In genomic region chr1:189099121-189099520, GRCm38 (mm10) we compare ENCODE assay signal across 31 mouse cellular contexts.
DNase-seq lines count a peak whose midpoint lies in the region; ATAC-seq and TF ChIP-seq lines count a peak whose summit lies in the region.
"Had no signal": no experiment of that assay in that cellular context is flagged by ENCODE, and none has a peak within 500 bp of the region (broad histone marks: within the 10 kb centered on the region; RNA-seq: fewer than 3 reads in every experiment).

No protein-coding gene starts in this region.

- no peaks in the 10 kb centered on the region for H3K4me1 ChIP-seq in intestine, embryonic 14.5 days (replicated peaks; ENCODE audit: control insufficient read depth, insufficient read depth, low read length)
- no peaks in the 10 kb centered on the region for H3K4me1 ChIP-seq in intestine, embryonic 15.5 days (replicated peaks)
- H3K4me1 ChIP-seq in kidney, adult 2 months (ENCODE audit: control insufficient read depth, insufficient read depth, low read length) = no peaks in the 10 kb centered on the region
- no peaks in the 10 kb centered on the region for H3K4me1 ChIP-seq in kidney, embryonic 15.5 days
- no peaks in the 10 kb centered on the region for H3K4me1 ChIP-seq in lung, postnatal 0 days (ENCODE audit: insufficient read depth, low read depth, low read length)
- H3K4me1 ChIP-seq: embryonic facial prominence, embryonic 13.5 days; forebrain, embryonic 12.5 days; forebrain, embryonic 15.5 days; heart, embryonic 10.5 days; heart, embryonic 13.5 days; hindbrain, embryonic 12.5 days; hindbrain, embryonic 15.5 days had no signal

- no peak for TF ChIP-seq CTCF in kidney, adult 2 months (conservative IDR thresholded peaks at IDR 0.05; ENCODE audit: insufficient read depth, insufficient read length, low read depth, low read length)
- 0 out of 2 replicates have a peak, but pooled peaks have one; percentile 9 for TF ChIP-seq CTCF in lung, postnatal 0 days (IDR thresholded peaks at IDR 0.05)

- no peak for TF ChIP-seq POLR2A in kidney, adult 2 months (IDR thresholded peaks at IDR 0.05; ENCODE audit: low read depth, low read length)

- no peaks in the 10 kb centered on the region for H3K9me3 ChIP-seq in intestine, embryonic 14.5 days (ENCODE audit: control insufficient read depth, low read length)
- H3K9me3 ChIP-seq in intestine, embryonic 15.5 days = no peaks in the 10 kb centered on the region
- H3K9me3 ChIP-seq in kidney, embryonic 15.5 days (replicated peaks) = no peaks in the 10 kb centered on the region
- no peaks in the 10 kb centered on the region for H3K9me3 ChIP-seq in lung, postnatal 0 days (ENCODE audit: low read length)
- H3K9me3 ChIP-seq: embryonic facial prominence, embryonic 10.5 days; embryonic facial prominence, embryonic 13.5 days; forebrain, embryonic 12.5 days; forebrain, embryonic 15.5 days; heart, embryonic 10.5 days; heart, embryonic 13.5 days; hindbrain, embryonic 12.5 days; hindbrain, embryonic 15.5 days had no signal

- no peak for TF ChIP-seq EP300 in lung, postnatal 0 days (IDR thresholded peaks at IDR 0.05)

- no peak overlapping the region for H3K4me3 ChIP-seq in intestine, embryonic 14.5 days (ENCODE audit: low read depth, low read length)
- H3K4me3 ChIP-seq in intestine, embryonic 15.5 days (replicated peaks) = no peak overlapping the region
- H3K4me3 ChIP-seq in kidney, adult 2 months (ENCODE audit: insufficient read depth, low read depth, low read length) = no peak overlapping the region
- no peak overlapping the region for H3K4me3 ChIP-seq in kidney, embryonic 15.5 days (replicated peaks)
- H3K4me3 ChIP-seq in lung, postnatal 0 days (ENCODE audit: low read depth, low read length) = no peak overlapping the region
- H3K4me3 ChIP-seq: embryonic facial prominence, embryonic 10.5 days; embryonic facial prominence, embryonic 13.5 days; erythroblast, embryonic 14.5 days; forebrain, embryonic 12.5 days; forebrain, embryonic 15.5 days; heart, embryonic 10.5 days; heart, embryonic 13.5 days; hindbrain, embryonic 12.5 days; hindbrain, embryonic 15.5 days had no signal

- no peaks in the 10 kb centered on the region for H3K36me3 ChIP-seq in intestine, embryonic 14.5 days (ENCODE audit: control insufficient read depth, insufficient read depth, low read length)
- no peaks in the 10 kb centered on the region for H3K36me3 ChIP-seq in intestine, embryonic 15.5 days
- no peaks in the 10 kb centered on the region for H3K36me3 ChIP-seq in kidney, adult 2 months (ENCODE audit: control insufficient read depth, insufficient read depth, low read length)
- no peaks in the 10 kb centered on the region for H3K36me3 ChIP-seq in kidney, embryonic 15.5 days
- no peaks in the 10 kb centered on the region for H3K36me3 ChIP-seq in lung, postnatal 0 days (ENCODE audit: insufficient read depth, low read length)
- H3K36me3 ChIP-seq: embryonic facial prominence, embryonic 10.5 days; embryonic facial prominence, embryonic 13.5 days; forebrain, embryonic 12.5 days; forebrain, embryonic 15.5 days; G1E; heart, embryonic 10.5 days; heart, embryonic 13.5 days; hindbrain, embryonic 12.5 days; hindbrain, embryonic 15.5 days had no signal

- WGBS in intestine, embryonic 14.5 days = 68% methylated on average over 2 of the region's 2 CpGs
- 88% methylated on average over 2 of the region's 2 CpGs for WGBS in intestine, embryonic 15.5 days
- WGBS in kidney, adult 2 months = 84% methylated on average over 2 of the region's 2 CpGs
- 52% methylated on average over 2 of the region's 2 CpGs for WGBS in kidney, embryonic 15.5 days
- WGBS in lung, postnatal 0 days = 64% methylated on average over 2 of the region's 2 CpGs

- no peak overlapping the region for H3K9ac ChIP-seq in intestine, embryonic 14.5 days (ENCODE audit: low read length)
- H3K9ac ChIP-seq in intestine, embryonic 15.5 days = no peak overlapping the region
- H3K9ac ChIP-seq in kidney, embryonic 15.5 days = no peak overlapping the region
- H3K9ac ChIP-seq in lung, postnatal 0 days (replicated peaks; ENCODE audit: low read depth) = no peak overlapping the region
- H3K9ac ChIP-seq: embryonic facial prominence, embryonic 13.5 days; forebrain, embryonic 12.5 days; forebrain, embryonic 15.5 days; heart, embryonic 13.5 days; hindbrain, embryonic 12.5 days; hindbrain, embryonic 15.5 days had no signal

- no peak overlapping the region for H3K27ac ChIP-seq in intestine, embryonic 14.5 days (ENCODE audit: low read depth)
- H3K27ac ChIP-seq in intestine, embryonic 15.5 days = no peak overlapping the region
- H3K27ac ChIP-seq in kidney, adult 2 months (ENCODE audit: insufficient read depth, low read depth, low read length) = no peak overlapping the region
- H3K27ac ChIP-seq in kidney, embryonic 15.5 days = no peak overlapping the region
- H3K27ac ChIP-seq in lung, postnatal 0 days (ENCODE audit: low read length) = no peak overlapping the region
- H3K27ac ChIP-seq: embryonic facial prominence, embryonic 10.5 days; embryonic facial prominence, embryonic 13.5 days; forebrain, embryonic 12.5 days; forebrain, embryonic 15.5 days; heart, embryonic 10.5 days; heart, embryonic 13.5 days; hindbrain, embryonic 12.5 days; hindbrain, embryonic 15.5 days had no signal

- DNase-seq in intestine, embryonic 14.5 days (ENCODE audit: low spot score) = peak; percentile 43
- peak; percentile 12 for DNase-seq in kidney, adult 2 months
- no peak for DNase-seq in lung, postnatal 0 days (ENCODE audit: low spot score)
- no peak for DNase-seq in lung, postnatal 36 days
- no peak for DNase-seq in thymus, postnatal 10 days (ENCODE audit: low spot score in 2 of 2)
- DNase-seq: adrenal gland, postnatal 10 days; adrenal gland, postnatal 36 days; cerebellum, adult 2 months; cerebellum, adult 9-11 months; cerebellum, postnatal 25 days; embryo, embryonic 11 days; gastrocnemius, postnatal 10 days; gastrocnemius, postnatal 36 days; heart, adult 18-20 months; heart, postnatal 14 days; heart, postnatal 4 days had no signal

- no peaks in the 10 kb centered on the region for H3K27me3 ChIP-seq in intestine, embryonic 14.5 days (replicated peaks; ENCODE audit: control insufficient read depth, insufficient read depth, low read length)
- no peaks in the 10 kb centered on the region for H3K27me3 ChIP-seq in intestine, embryonic 15.5 days (replicated peaks)
- no peaks in the 10 kb centered on the region for H3K27me3 ChIP-seq in kidney, adult 2 months (replicated peaks; ENCODE audit: control insufficient read depth, insufficient read depth, low read length)
- H3K27me3 ChIP-seq in kidney, embryonic 15.5 days = no peaks in the 10 kb centered on the region
- no peaks in the 10 kb centered on the region for H3K27me3 ChIP-seq in lung, postnatal 0 days (replicated peaks; ENCODE audit: insufficient read depth, low read length)
- H3K27me3 ChIP-seq: CH12.LX; embryonic facial prominence, embryonic 13.5 days; forebrain, embryonic 12.5 days; forebrain, embryonic 15.5 days; heart, embryonic 13.5 days; hindbrain, embryonic 12.5 days; hindbrain, embryonic 15.5 days had no signal

- ATAC-seq in intestine, embryonic 14.5 days (replicated peaks; ENCODE audit: low FRiP score, low TSS enrichment, low read depth) = no peak
- ATAC-seq in intestine, embryonic 15.5 days = no peak
- ATAC-seq in kidney, embryonic 15.5 days (replicated peaks; ENCODE audit: low FRiP score) = no peak
- ATAC-seq in lung, postnatal 0 days = no peak
- ATAC-seq in megakaryocyte progenitor cell, adult 5-6 weeks (replicated peaks; ENCODE audit: poor library complexity) = peak; percentile 65
- ATAC-seq: forebrain, embryonic 15.5 days; Patski had no signal

- no peak overlapping the region for H3K4me2 ChIP-seq in intestine, embryonic 14.5 days (ENCODE audit: low read length)
- H3K4me2 ChIP-seq in intestine, embryonic 15.5 days (replicated peaks) = no peak overlapping the region
- H3K4me2 ChIP-seq in kidney, embryonic 15.5 days = no peak overlapping the region
- no peak overlapping the region for H3K4me2 ChIP-seq in lung, postnatal 0 days (replicated peaks; ENCODE audit: low read depth, low read length)
- H3K4me2 ChIP-seq: embryonic facial prominence, embryonic 13.5 days; forebrain, embryonic 12.5 days; forebrain, embryonic 15.5 days; heart, embryonic 13.5 days; hindbrain, embryonic 12.5 days; hindbrain, embryonic 15.5 days had no signal

Comparison
In these comparisons a context has a peak if more than half of its experiments do, and no peak if none do; other contexts are left out.
1. DNase-seq: peak in intestine, embryonic 14.5 days (single experiment) and kidney, adult 2 months (single experiment); none in lung, postnatal 0 days (single experiment), lung, postnatal 36 days (single experiment) and thymus, postnatal 10 days (0 of 2).